Mouse (Mus musculus) forelimb bud, embryonic 11.5 days (tissue): ENCODE measurements at regions not wholly inside any gene's neighbourhood (a gene's known extent, or its start where the extent isn't known, plus 50 kb on each side); places are given as distances from the start of the nearest gene placed in this dataset.

ENCODE experiments used
- DNase-seq: peaks from one replicate; pipeline ENCODE4 v3.0.0-alpha.2; 2012; ENCODE audit warnings: low read depth, low spot score

- no peak for DNase-seq
Observed at GRCm38 (mm10) chr2:11118625-11119024, 53.3 kb upstream of the Prkcq start.

- no peak for DNase-seq
Observed at GRCm38 (mm10) chr2:11119301-11119700, 52.6 kb upstream of the Prkcq start.
